In genomic region chr3:29236517-29236916, GRCm38 (mm10) we compare ENCODE assay signal across 25 mouse cellular contexts.
"Had no signal": no experiment of that assay in that cellular context is flagged by ENCODE, and none has a peak within 500 bp of the region (broad histone marks: within the 10 kb centered on the region; RNA-seq: fewer than 3 reads in every experiment).

No protein-coding gene starts in this region.

- H3K4me3 ChIP-seq: limb, embryonic 10.5 days; limb, embryonic 13.5 days; liver, embryonic 12.5 days; liver, embryonic 15.5 days; lung, embryonic 15.5 days; megakaryocyte, embryonic 14.5 days; midbrain, embryonic 12.5 days; myocyte had no signal

- H3K36me3 ChIP-seq: limb, embryonic 10.5 days; limb, embryonic 13.5 days; liver, embryonic 12.5 days; liver, embryonic 15.5 days; lung, embryonic 15.5 days; midbrain, embryonic 12.5 days had no signal

- H3K27me3 ChIP-seq: limb, embryonic 13.5 days; liver, embryonic 12.5 days; liver, embryonic 15.5 days; lung, embryonic 15.5 days; megakaryocyte, embryonic 14.5 days; midbrain, embryonic 12.5 days had no signal

- H3K4me2 ChIP-seq: limb, embryonic 13.5 days; liver, embryonic 12.5 days; liver, embryonic 15.5 days; lung, embryonic 15.5 days; midbrain, embryonic 12.5 days had no signal

- H3K27ac ChIP-seq: limb, embryonic 10.5 days; limb, embryonic 13.5 days; liver, embryonic 12.5 days; liver, embryonic 15.5 days; lung, embryonic 15.5 days; midbrain, embryonic 12.5 days; stomach, postnatal 0 days had no signal

- DNase-seq: kidney, adult 18-20 months; kidney, adult 9 months; kidney, postnatal 14 days; kidney, postnatal 4 days; liver; lung, adult 18-20 months; lung, postnatal 10 days; lung, postnatal 36 days; right cerebral cortex, adult 18-20 months; right cerebral cortex, postnatal 14 days; right cerebral cortex, postnatal 4 days; thymus, adult 2 months; thymus, postnatal 14 days; thymus, postnatal 4 days had no signal

- H3K4me1 ChIP-seq: limb, embryonic 10.5 days; limb, embryonic 13.5 days; liver, embryonic 12.5 days; liver, embryonic 15.5 days; lung, embryonic 15.5 days; megakaryocyte, embryonic 14.5 days; midbrain, embryonic 12.5 days had no signal

- H3K9ac ChIP-seq: limb, embryonic 13.5 days; liver, embryonic 12.5 days; liver, embryonic 15.5 days; lung, embryonic 15.5 days; midbrain, embryonic 12.5 days had no signal

- ATAC-seq: inflammation-experienced regulatory T-cells, adult 6 months; intestine, embryonic 16.5 days; liver, embryonic 12.5 days had no signal

- H3K9me3 ChIP-seq: limb, embryonic 10.5 days; limb, embryonic 13.5 days; liver, embryonic 12.5 days; liver, embryonic 15.5 days; lung, embryonic 15.5 days; megakaryocyte, embryonic 14.5 days; midbrain, embryonic 12.5 days had no signal
